Comparison of ENCODE assay signal across 30 mouse cellular contexts in genomic region chr1:181321149-181321548, GRCm38 (mm10). TPM values are rescaled to one million over a fixed set of nuclear protein-coding genes. Genes with fewer than 3 reads are reported as not detected.
DNase-seq lines count a peak whose midpoint lies in the region; ATAC-seq lines count a peak whose summit lies in the region.
"Had no signal": no experiment of that assay in that cellular context is flagged by ENCODE, and none has a peak within 500 bp of the region (broad histone marks: within the 10 kb centered on the region; RNA-seq: fewer than 3 reads in every experiment).

No protein-coding gene starts in this region.

- H3K27me3 ChIP-seq in heart, embryonic 10.5 days (ENCODE audit: insufficient read depth, poor library complexity, severe bottlenecking), result no peaks in the 10 kb centered on the region
- H3K27me3 ChIP-seq: CH12.LX; embryonic facial prominence, embryonic 13.5 days; embryonic facial prominence, embryonic 15.5 days; forebrain, embryonic 12.5 days had no signal

- H3K4me1 ChIP-seq in heart, embryonic 10.5 days, result no peaks in the 10 kb centered on the region; the same call in 1 of the 2 replicates
- H3K4me1 ChIP-seq: embryonic facial prominence, embryonic 15.5 days; forebrain, embryonic 10.5 days; forebrain, embryonic 12.5 days had no signal

- H3K9me3 ChIP-seq in heart, embryonic 10.5 days, result no peaks in the 10 kb centered on the region
- H3K9me3 ChIP-seq: embryonic facial prominence, embryonic 15.5 days; forebrain, embryonic 10.5 days; G1E had no signal

- ATAC-seq in frontal cortex, adult (ENCODE audit: low TSS enrichment), result peak; percentile 75
- ATAC-seq: activated CD4-positive, CD25-positive, alpha-beta regulatory T cell, adult 4 months; CD4-positive, CD25-positive, alpha-beta regulatory T cell, adult 4 months; forebrain, embryonic 14.5 days; Patski had no signal

- H3K36me3 ChIP-seq in heart, embryonic 10.5 days, result no peaks in the 10 kb centered on the region
- H3K36me3 ChIP-seq: embryonic facial prominence, embryonic 13.5 days; embryonic facial prominence, embryonic 15.5 days; forebrain, embryonic 10.5 days; forebrain, embryonic 12.5 days; G1E had no signal

- H3K4me3 ChIP-seq in heart, embryonic 10.5 days, result no peak overlapping the region
- H3K4me3 ChIP-seq: embryonic facial prominence, embryonic 13.5 days; embryonic facial prominence, embryonic 15.5 days; erythroblast, embryonic 14.5 days; forebrain, embryonic 10.5 days; forebrain, embryonic 12.5 days had no signal

- WGBS in heart, embryonic 10.5 days, result 86% methylated on average over 5 of the region's 5 CpGs

- H3K27ac ChIP-seq in heart, embryonic 10.5 days, result no peak overlapping the region
- H3K27ac ChIP-seq: embryonic facial prominence, embryonic 13.5 days; embryonic facial prominence, embryonic 15.5 days; forebrain, embryonic 10.5 days; forebrain, embryonic 12.5 days had no signal

- no peak for DNase-seq in frontal cortex, postnatal 36 days (ENCODE audit: low spot score in 2 of 2)
- DNase-seq in heart, embryonic 10.5 days (ENCODE audit: low spot score), result peak; percentile 38
- DNase-seq in heart, adult 8-10 months (ENCODE audit: low spot score), result no peak
- DNase-seq in right cerebral cortex, adult 18-20 months, result peak; percentile 31
- no peak for DNase-seq in right cerebral cortex, postnatal 14 days
- DNase-seq in brain, adult 2 months (ENCODE audit: low read depth, low spot score), result peak; percentile 61
- DNase-seq: adrenal gland, adult 8-10 months; adrenal gland, postnatal 14 days; adrenal gland, postnatal 36 days; B cell, adult 2 months; cerebellum, adult 11 months; cerebellum, adult 18-20 months; cerebellum, adult 8-10 months; cerebellum, adult 9-11 months; cerebellum, postnatal 14 days; cerebellum, postnatal 36 days; embryo, embryonic 11 days had no signal

RNA-seq across cellular contexts. Expression of gene Cnih3, which starts 31.3 kb away (rescaled TPM):
- polyA plus RNA-seq in heart, embryonic 10.5 days (2016; fragmentation: Nextera tagmentation; extraction: Ambion mirVana), result 0.14 and 0.23 TPM in 2 replicates
- not detected for total RNA-seq in heart, adult 8-10 months (2022)
- total RNA-seq: adrenal gland, adult 18-20 months; adrenal gland, postnatal 14 days; adrenal gland, postnatal 36 days; CH12.LX had no signal
- polyA plus RNA-seq: activated CD4-positive, CD25-positive, alpha-beta regulatory T cell, adult 4 months; CD4-positive, CD25-positive, alpha-beta regulatory T cell, adult 4 months; erythroblast, embryonic 14.5 days; G1E had no signal

Comparison
In these comparisons a context has a peak if more than half of its experiments do, and no peak if none do; other contexts are left out.
1. DNase-seq: peak in heart, embryonic 10.5 days (single experiment), right cerebral cortex, adult 18-20 months (single experiment) and brain, adult 2 months (single experiment); none in frontal cortex, postnatal 36 days (0 of 2), heart, adult 8-10 months (single experiment) and right cerebral cortex, postnatal 14 days (single experiment).